Mouse (Mus musculus): ENCODE measurements around the gene Olfr239. TPM values are rescaled to one million over a fixed set of nuclear protein-coding genes. Genes with fewer than 3 reads are reported as not detected.
"Not testable (repeated sequence)": the region's sequence is repeated elsewhere in the genome, so short reads cannot be mapped to it uniquely, and the experiment has no call there.

The Olfr239 gene
- not detected for total RNA-seq (2021)
- long read RNA-seq, experiment 1, result 0 reads
- long read RNA-seq, experiment 2, result 0 reads

DNA sequence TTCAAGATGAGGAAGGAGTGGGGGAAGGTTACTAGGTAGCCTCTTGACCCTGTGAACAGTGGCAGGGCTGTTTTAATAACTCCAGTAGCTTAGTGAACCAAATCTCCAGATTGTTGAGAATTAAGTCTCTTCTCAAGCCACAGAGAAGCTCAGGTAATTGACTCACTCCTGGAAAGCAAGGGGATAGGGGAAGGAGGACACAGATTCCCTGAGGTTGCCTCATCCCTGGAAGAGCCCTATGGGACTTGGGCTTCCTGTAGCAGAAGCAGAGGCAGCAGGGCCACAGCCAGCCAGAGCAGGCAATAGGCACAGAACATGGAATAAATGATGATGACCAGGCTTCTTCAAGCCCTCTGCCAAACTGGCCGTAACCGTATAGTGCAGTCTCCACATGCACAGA lies at the start of gene Olfr239:
Gene Olfr239, plus strand, starts transcription at position 301 of the 400 bp plus-strand sequence.
- intact Hi-C loops (cut with DNase I); DNase-seq (ENCODE audit: low spot score in 2 of 2): not testable (repeated sequence)

DNA sequence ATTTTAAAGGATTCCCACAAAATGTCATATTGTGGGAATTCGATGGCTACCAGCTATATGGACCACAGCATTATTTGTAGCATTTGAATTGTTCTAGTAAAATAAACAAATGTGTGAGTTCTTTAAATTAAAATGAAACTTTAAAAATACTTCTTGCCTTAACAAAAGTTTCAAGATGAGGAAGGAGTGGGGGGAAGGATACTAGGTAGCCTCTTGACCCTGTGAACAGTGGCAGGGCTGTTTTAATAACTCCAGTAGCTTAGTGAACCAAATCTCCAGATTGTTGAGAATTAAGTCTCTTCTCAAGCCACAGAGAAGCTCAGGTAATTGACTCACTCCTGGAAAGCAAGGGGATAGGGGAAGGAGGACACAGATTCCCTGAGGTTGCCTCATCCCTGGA lies 23.0 kb upstream of the Olfr239 start, which contains the start of gene Olfr55:
Gene Olfr55, plus strand, starts transcription at position 301 of the 400 bp plus-strand sequence.
- DNase-seq (ENCODE audit: low spot score in 2 of 2); intact Hi-C loops (cut with DNase I): not testable (repeated sequence)

DNA sequence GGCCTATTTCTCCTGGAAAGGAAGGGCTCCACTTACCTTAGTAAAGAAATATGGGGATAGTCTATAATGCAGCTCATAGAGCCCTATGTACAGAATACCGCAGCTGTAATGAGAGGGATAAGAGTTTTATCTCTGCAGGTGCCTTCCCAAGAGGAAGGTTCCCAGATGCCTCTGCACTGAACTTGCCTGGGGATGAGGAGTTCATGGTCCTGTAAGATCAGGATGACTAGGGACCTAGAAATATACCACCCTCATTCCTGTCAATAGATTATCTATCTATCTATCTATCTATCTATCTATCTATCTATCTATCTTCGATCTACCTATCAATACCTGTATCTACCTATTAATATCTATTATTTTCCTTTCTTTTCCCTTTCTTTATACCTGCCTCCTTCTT lies 30.5 kb downstream of the Olfr239 start, which contains the start of gene Olfr1564:
Gene Olfr1564, minus strand, starts transcription at position 101 of the 400 bp plus-strand sequence.
- DNase-seq (ENCODE audit: low spot score in 2 of 2), result no peak
- intact Hi-C loops (cut with DNase I), result no loop called here

DNA sequence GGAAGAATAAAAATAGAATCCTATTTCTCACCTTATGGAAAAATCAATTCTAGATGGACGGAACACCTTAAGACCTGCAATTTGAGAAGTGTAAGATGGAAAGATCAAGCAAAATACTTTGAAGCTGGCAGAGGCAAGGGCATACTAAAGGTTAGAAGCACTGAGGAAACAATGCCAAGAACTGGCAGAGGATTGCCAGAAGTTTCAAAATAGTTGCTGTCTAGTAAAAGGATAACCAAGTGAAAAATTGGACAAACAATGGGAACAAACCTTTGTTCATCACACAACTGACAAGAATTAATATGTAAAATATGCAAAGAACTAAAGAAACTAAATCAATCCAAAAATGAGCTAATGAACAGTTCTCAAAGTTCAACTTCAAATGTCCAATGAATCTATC lies 45.5 kb downstream of the Olfr239 start:
- DNase-seq (ENCODE audit: low spot score in 2 of 2), result not testable (repeated sequence)
- intact Hi-C loops (cut with DNase I), result loop anchor here (10.0 kb wide), 1 partner anchor 68 kb away; no protein-coding TSS in a partner anchor

Other genes starting within 250 kb of the Olfr239 start
- 10 to 100 TPM; 13.3 to 15.1 TPM for gene Cyp4f13, start 243.9 kb upstream of the Olfr239 start, total RNA-seq (2021)
- 1 to 10 TPM; 3.1 to 3.4 TPM for gene Zfp472, start 225.5 kb upstream of the Olfr239 start, total RNA-seq (2021)
- 10 to 100 TPM; 13.6 to 14.6 TPM for gene Zfp952, start 198.2 kb upstream of the Olfr239 start, total RNA-seq (2021)
- gene Zfp763, start 157.9 kb upstream of the Olfr239 start, total RNA-seq (2021), result 10 to 100 TPM; 15.8 to 17.6 TPM
- not detected for gene 4921501E09Rik, start 123.2 kb upstream of the Olfr239 start, total RNA-seq (2021)
- 10 to 100 TPM; 15.6 to 16.5 TPM for gene Zfp563, start 102.0 kb upstream of the Olfr239 start, total RNA-seq (2021)
- 1 to 10 TPM; 1.5 to 1.6 TPM for gene Morc2b, start 51.6 kb upstream of the Olfr239 start, total RNA-seq (2021)
- not detected for gene Olfr55, start 22.9 kb upstream of the Olfr239 start, total RNA-seq (2021)
- 1 to 10 TPM in 1 of 2 experiments, under 1 TPM in 1; 0.63 to 1.2 TPM for gene Olfr1564, start 30.4 kb downstream of the Olfr239 start, total RNA-seq (2021)
- 10 to 100 TPM; 12.2 to 12.6 TPM for gene Zfp955a, start 63.8 kb downstream of the Olfr239 start, total RNA-seq (2021)
- gene Olfr63, start 73.4 kb downstream of the Olfr239 start, total RNA-seq (2021), result not detected
- gene Zfp955b, start 98.2 kb downstream of the Olfr239 start, total RNA-seq (2021), result 10 to 100 TPM; 26.1 to 26.5 TPM
- 10 to 100 TPM; 16.1 to 18.7 TPM for gene Zfp81, start 167.6 kb downstream of the Olfr239 start, total RNA-seq (2021)
- 1 to 10 TPM; 7.3 to 7.6 TPM for gene Zfp101, start 203.3 kb downstream of the Olfr239 start, total RNA-seq (2021)
- not detected for gene Actl9, start 241.6 kb downstream of the Olfr239 start, total RNA-seq (2021)